Mouse (Mus musculus): ENCODE results near the gene Ntrk1.

- no peak for TF ChIP-seq GATA1 (IDR thresholded peaks at IDR 0.05; ENCODE audit: borderline replicate concordance, low read length)
- TF ChIP-seq FLI1 (IDR thresholded peaks at IDR 0.05; ENCODE audit: low read length), result no peak
These were observed 36.3 kb downstream of the Ntrk1 start for GRCm38 (mm10) chr3:87758641-87759040.
